Mouse (Mus musculus) left cerebral cortex, adult 6 months (tissue): ENCODE results near the gene Kazald1. TPM values are rescaled to one million over a fixed set of nuclear protein-coding genes. Genes with fewer than 3 reads are reported as not detected.

Experiments used
- long read RNA-seq, 2 experiments: library from polyadenylated mRNA; unstranded; transcript quantifications; one replicate each; pipeline ENCODE4 v2.0.0; 2019 to 2020
- polyA plus RNA-seq: library from polyadenylated mRNA; unstranded; fragments of <200 nt; fragmentation: Nextera tagmentation; gene quantifications from 2 replicates; pipeline ENCODE4 v1.2.3, GENCODE M21; 2021

Gene Kazald1
- 26.8 and 26.9 TPM in 2 replicates for polyA plus RNA-seq
- long read RNA-seq, experiment 1, partial matches to known transcripts: 13 of 24 reads
- long read RNA-seq, experiment 1, other reads (novel, unspliced or antisense): 8 of 24 reads
- long read RNA-seq, experiment 2, partial matches to known transcripts: 16 of 23 reads
- long read RNA-seq, experiment 2, other reads (novel, unspliced or antisense): 4 of 23 reads

DNA sequence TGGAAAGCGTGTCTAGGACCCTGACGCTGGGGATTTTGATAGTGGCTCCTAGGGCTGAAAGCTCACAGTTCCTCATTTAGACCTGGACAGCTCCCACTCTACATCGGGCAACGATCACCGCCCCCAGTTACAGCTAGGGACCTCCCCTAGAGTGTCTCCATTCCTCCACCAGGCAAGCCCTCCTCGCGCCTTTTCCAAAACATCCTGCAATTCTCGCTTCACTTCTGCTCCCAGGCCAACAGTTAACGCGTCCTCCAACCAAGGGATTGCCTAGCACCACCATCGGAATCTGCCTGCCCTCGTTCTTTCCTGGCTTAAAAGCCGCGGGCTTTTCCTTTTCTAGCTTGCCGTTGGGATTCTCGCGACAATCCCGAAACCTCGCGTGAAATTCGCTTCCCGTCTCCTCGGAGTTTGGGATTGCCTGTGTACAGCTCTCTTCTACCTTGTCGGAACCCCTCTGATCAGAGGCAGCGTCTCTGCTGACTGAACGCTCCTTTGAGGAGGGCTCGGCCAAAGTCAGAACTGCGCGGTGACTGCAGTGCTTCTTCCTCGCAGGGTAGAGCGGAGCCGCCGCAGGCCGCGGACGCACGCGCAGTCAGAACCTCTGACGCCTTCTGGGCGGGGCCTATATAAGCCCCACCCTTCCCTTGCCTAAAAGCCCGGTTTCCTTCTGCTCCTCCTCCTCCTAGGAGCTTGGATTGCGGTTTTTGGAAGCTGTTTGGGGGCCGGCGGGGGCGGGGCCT lies at the start of gene Kazald1:
Gene Kazald1, plus strand, starts transcription at position 662 of the 743 bp plus-strand sequence.

DNA sequence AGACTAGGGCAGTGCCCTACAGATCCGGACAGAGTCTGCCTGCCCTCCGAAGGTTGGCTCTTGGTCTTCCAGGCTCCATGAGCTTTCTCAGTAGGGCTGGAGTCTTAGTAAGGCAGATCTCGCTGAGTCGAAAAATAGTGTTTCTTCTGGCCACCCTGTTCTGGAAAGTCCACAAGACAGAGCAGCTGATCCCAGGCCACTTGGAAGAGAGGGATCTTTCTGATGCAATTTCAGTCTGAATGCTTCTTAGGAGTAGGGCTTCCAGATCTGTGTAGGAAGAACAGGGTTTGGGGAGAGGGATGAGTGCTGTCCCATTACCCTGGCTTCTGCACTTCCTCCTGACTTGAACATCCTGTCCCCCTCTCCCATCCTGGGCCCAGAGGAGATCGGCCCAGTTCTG lies 29.4 kb upstream of the Kazald1 start, which contains the start of gene Pdzd7:
Gene Pdzd7, minus strand, starts transcription at position 67 of the 400 bp plus-strand sequence.

DNA sequence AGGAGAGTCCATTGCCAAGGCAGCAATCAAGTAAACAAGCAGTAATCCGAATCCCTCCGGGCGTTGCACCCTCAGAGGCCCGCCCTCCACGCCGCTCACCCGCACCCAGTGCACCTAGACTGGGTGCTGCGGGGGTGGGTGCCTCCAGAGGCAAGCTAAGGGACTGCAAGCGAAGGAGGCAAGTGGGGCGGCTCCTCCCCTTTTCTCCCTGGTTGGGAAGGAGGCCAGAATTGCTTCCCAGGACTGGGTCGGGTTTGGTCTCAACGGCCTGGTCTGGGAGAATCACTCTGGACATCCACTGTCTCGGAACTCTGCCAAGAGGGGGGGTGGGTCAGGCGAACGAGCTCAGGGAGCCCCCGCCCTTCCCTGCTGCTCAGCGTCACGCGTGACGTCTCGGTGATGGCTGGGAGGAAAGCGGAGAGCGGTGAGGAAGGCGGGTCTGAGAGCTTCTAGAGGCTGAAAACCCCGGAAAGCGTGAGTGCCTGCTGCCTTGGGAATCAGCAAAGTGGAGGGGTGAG lies 27.6 kb upstream of the Kazald1 start, which contains the start of gene Sfxn3:
Gene Sfxn3, plus strand, starts transcription at position 87 of the 518 bp plus-strand sequence.

Other genes with a start within 250 kb of the Kazald1 start
- gene Slf2, start 144.1 kb upstream of the Kazald1 start, polyA plus RNA-seq: 5.7 and 7.7 TPM in 2 replicates
- 1.3 and 2.4 TPM in 2 replicates for gene Sema4g, start 86.1 kb upstream of the Kazald1 start, polyA plus RNA-seq
- gene Twnk, start 69.6 kb upstream of the Kazald1 start, polyA plus RNA-seq: 7.2 and 8.9 TPM in 2 replicates
- gene Mrpl43, start 68.8 kb upstream of the Kazald1 start, polyA plus RNA-seq: 91.6 and 91.7 TPM in 2 replicates
- gene Lzts2, start 60.8 kb upstream of the Kazald1 start, polyA plus RNA-seq: 12.8 and 21.9 TPM in 2 replicates
- 0.33 and 1.2 TPM in 2 replicates for gene Pdzd7, start 29.5 kb upstream of the Kazald1 start, polyA plus RNA-seq
- 67.6 and 69.9 TPM in 2 replicates for gene Sfxn3, start 27.7 kb upstream of the Kazald1 start, polyA plus RNA-seq
- gene Tlx1, start 75.4 kb downstream of the Kazald1 start, polyA plus RNA-seq: not detected in 2 replicates
- not detected in 2 replicates for gene Lbx1, start 160.6 kb downstream of the Kazald1 start, polyA plus RNA-seq